Mouse (Mus musculus): ENCODE results near the gene Scarf2.

- TF ChIP-seq CHD2 (IDR thresholded peaks at IDR 0.05; ENCODE audit: low read depth, low read length) (no peak), HCFC1 (IDR thresholded peaks at IDR 0.05; ENCODE audit: borderline replicate concordance, insufficient read depth, low read length) (no peak), ZC3H11A (IDR thresholded peaks at IDR 0.05; ENCODE audit: borderline replicate concordance, low read depth, low read length) (no peak)
These were observed 4.8 kb downstream of the Scarf2 start for GRCm38 (mm10) chr16:17801777-17802455.
